Mouse (Mus musculus) lung, postnatal 0 days (tissue): ENCODE data around the gene Ccnk. TPM values are rescaled to one million over a fixed set of nuclear protein-coding genes. Genes with fewer than 3 reads are reported as not detected.

Experiments used
- ATAC-seq: fragments of 200-750 bp; cut with Nextera tagmentation; 2 replicates; pipeline ENCODE4 v1.8.0; 2017; ENCODE audit warnings: moderate library complexity
- DNase-seq: peaks from one replicate; pipeline ENCODE4 v3.0.0-alpha.2; 2016; ENCODE audit warnings: low spot score
- H3K27ac ChIP-seq: fragments of 300-500 bp; sonication (generic); 2 replicates; pipeline ENCODE4 v1.5.1; 2014; ENCODE audit warnings: antibody characterized with exemption, mild to moderate bottlenecking, low read length, mixed read lengths
- H3K27me3 ChIP-seq: fragments of 300-500 bp; sonication (generic); replicated peaks from 2 replicates; pipeline ENCODE4 v1.6.1; 2014; ENCODE audit warnings: low read length, mixed read lengths; ENCODE audit not compliant: insufficient read depth
- H3K36me3 ChIP-seq: fragments of 300-500 bp; sonication (generic); 2 replicates; pipeline ENCODE4 v1.6.1; 2014; ENCODE audit warnings: low read length, mixed read lengths; ENCODE audit not compliant: insufficient read depth
- H3K4me1 ChIP-seq: fragments of 300-500 bp; sonication (generic); 2 replicates; pipeline ENCODE4 v1.6.1; 2014; ENCODE audit warnings: antibody characterized with exemption, low read depth, low read length, mixed read lengths; ENCODE audit not compliant: insufficient read depth
- H3K4me2 ChIP-seq: fragments of 300-500 bp; sonication (generic); replicated peaks from 2 replicates; pipeline ENCODE4 v1.6.1; 2014; ENCODE audit warnings: low read depth, mild to moderate bottlenecking, low read length, moderate library complexity, mixed read lengths
- H3K4me3 ChIP-seq: fragments of 300-500 bp; sonication (generic); 2 replicates; pipeline ENCODE4 v1.5.1; 2014; ENCODE audit warnings: low read depth, low read length
- H3K9ac ChIP-seq: fragments of 300-500 bp; sonication (generic); replicated peaks from 2 replicates; pipeline ENCODE4 v1.6.1; 2014; ENCODE audit warnings: low read depth, mild to moderate bottlenecking
- H3K9me3 ChIP-seq: fragments of 300-500 bp; sonication (generic); 2 replicates; pipeline ENCODE4 v1.6.1; 2016; ENCODE audit warnings: low read length, mixed read lengths
- CTCF ChIP-seq: IDR thresholded peaks from 2 replicates; pipeline ENCODE4 v1.5.1; 2016; ENCODE audit warnings: antibody characterized with exemption, mild to moderate bottlenecking
- EP300 ChIP-seq: IDR thresholded peaks from 2 replicates; pipeline ENCODE4 v1.6.1; 2016; ENCODE audit warnings: antibody characterized with exemption, mild to moderate bottlenecking, control low read depth
- WGBS: fragments of 180-500 bp; shearing (Covaris S2); extraction: QIAGEN DNeasy Blood & Tissue Kit; methylation state at CpG from one replicate; pipeline ENCODE4 v1.1.7; 2014; 5-methylcytosine and 5-hydroxymethylcytosine counted together
- polyA plus RNA-seq: library from polyadenylated mRNA; unstranded; fragments of >200 nt; fragmentation: Nextera tagmentation; extraction: Ambion mirVana; gene quantifications from 2 replicates; pipeline ENCODE4 v1.2.1, GENCODE M21; 2015

The Ccnk gene
- polyA plus RNA-seq, 1 experiment from 2014 or later, result 2.0 TPM

DNA sequence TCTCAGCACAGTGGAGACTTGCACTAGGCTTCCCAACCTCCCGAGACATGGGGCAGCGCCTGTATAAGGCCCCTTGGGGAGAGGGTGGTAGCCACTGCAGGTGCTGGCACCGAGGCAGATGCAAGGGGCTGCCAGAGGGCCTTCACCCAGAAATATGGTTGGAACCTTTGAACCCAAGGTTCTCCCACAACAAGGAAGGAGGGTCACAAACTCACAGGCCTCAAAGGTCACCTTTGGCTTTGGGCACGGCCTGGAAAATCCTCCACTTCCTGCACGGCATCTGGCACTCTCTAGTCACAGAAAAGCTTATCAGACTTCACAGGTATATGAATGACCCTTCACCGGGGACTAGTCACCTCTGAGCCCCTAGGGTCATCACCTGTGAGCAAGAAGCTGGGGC lies 54.4 kb downstream of the Ccnk start:
- Histone ChIP-seq H3K36me3 (no peaks in the 10 kb centered on the region), H3K4me1 (peaks cover 16% of the 10 kb centered on the region; the same call in 1 of the 2 replicates), H3K27me3 (no peaks in the 10 kb centered on the region), H3K27ac (no peak overlapping the region), H3K9ac (no peak overlapping the region), H3K4me2 (no peak overlapping the region), H3K4me3 (no peak overlapping the region), H3K9me3 (no peaks in the 10 kb centered on the region)
- TF ChIP-seq CTCF, result no peak
- no peak for TF ChIP-seq EP300
- WGBS, result 81% methylated on average over 6 of the region's 6 CpGs
- ATAC-seq, result no peak
- DNase-seq, result no peak

DNA sequence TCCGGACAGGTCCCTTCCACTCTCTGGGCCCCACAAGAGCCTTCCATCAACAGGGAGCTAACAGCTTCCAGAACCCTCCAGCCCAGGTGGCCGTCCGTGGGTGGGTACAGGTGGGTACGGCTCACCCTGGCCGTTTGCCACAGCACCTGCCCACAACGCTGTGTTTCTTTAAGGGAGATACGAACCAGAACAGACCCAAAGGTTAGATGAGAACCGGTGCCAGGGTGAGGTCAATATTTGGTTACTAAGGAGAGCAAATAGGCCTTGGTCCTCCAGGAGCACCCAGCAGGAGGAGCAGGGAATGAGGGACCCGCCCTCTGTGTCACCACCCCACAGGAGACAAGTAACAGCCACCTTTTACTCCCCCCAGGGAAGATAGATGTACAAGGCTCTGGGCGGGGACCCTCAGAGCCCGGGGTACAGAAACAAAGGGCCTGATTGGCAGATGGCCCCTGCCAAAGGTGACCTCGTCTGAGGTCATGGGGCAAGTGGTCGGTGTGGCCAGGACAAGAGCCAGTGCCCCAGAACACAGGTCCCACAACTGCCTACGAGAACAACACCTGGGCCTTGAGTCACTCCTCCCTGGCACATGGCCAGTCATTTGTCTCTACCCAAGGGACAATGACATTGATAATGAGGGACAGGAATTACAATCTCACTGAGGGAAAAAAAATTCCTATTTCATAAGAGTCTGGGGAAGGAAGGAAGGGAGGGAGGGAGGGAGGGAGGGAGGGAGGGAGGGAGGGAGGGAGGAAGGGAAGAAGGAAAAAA lies 55.6 kb downstream of the Ccnk start:
- Histone ChIP-seq H3K36me3 (no peaks in the 10 kb centered on the region), H3K27me3 (no peaks in the 10 kb centered on the region), H3K4me1 (peaks cover 24% of the 10 kb centered on the region; the same call in 1 of the 2 replicates), H3K4me3 (no peak overlapping the region), H3K9me3 (no peaks in the 10 kb centered on the region), H3K9ac (no peak overlapping the region), H3K4me2 (no peak overlapping the region), H3K27ac (no peak overlapping the region)
- WGBS, result 52% methylated on average over 14 of the region's 14 CpGs
- DNase-seq (peak; percentile 38), ATAC-seq (no peak)
- TF ChIP-seq CTCF, result no peak
- TF ChIP-seq EP300, result no peak

DNA sequence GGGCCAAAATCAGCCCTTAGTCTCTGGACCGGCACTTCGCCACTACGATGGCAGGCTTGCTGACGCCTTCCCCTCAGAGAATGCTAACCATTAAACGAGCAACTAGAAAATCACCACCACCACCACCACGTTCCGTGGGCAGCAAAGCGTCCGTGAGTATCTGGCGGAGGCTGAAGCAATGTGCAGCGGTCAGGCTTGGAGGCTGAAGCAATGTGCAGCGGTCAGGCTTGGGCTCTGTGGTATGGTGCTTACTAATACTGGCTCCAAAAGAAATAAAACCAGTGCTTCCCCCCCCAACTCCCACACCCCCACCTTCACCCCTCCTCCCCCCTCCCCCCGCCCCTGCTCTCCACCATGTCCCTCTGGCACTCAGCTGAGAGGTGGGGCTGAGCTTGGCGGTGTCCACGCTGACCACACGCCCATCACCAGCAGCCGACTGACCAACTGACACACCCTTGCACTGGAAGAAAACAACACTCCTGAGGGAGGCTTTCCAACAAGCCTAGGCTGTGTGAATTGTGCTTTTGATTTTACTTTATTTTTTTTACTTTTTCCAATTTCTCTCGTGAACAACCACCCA lies 56.7 kb downstream of the Ccnk start:
- Histone ChIP-seq H3K4me1 (peaks cover 24% of the 10 kb centered on the region; the same call in 1 of the 2 replicates), H3K4me3 (no peak overlapping the region), H3K27me3 (no peaks in the 10 kb centered on the region), H3K27ac (no peak overlapping the region), H3K9me3 (no peaks in the 10 kb centered on the region), H3K36me3 (no peaks in the 10 kb centered on the region), H3K4me2 (no peak overlapping the region), H3K9ac (no peak overlapping the region)
- no peak for TF ChIP-seq EP300
- no peak for DNase-seq
- ATAC-seq, result peak; percentile 39
- 64% methylated on average over 17 of the region's 18 CpGs for WGBS

DNA sequence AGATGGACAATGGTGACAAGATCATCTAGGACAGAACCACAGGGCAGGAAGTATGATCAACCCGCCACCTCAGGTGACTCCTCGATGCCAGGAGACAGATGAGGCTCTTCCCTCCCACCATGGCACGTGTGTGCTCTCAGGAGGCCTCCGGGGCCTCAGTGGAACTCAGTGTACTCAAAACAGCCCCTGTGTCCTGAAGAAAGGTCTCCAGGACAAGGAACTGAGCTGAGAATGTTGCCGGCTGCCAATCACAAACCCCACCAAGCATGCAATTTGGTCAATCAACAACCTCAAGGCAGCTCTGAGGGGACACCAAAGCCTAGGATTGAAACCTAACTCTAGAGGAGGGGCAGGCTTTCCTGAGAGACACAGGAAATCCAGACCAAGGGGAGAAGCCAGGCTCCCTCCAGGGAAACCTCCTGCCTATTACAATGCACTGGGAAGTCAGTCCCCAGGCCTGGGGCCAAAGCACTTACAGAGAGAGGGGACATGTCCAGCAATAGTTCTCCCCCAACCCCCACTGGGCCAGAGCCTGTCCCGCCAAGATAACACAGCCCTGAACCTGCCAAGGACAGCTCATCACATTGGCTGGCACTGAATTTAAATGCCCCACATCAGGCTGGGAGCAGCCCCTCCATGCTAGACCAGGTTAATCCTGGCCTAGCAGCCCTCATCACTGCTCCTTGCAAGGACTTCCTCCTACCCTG lies 58.1 kb downstream of the Ccnk start:
- Histone ChIP-seq H3K4me1 (peaks cover 24% of the 10 kb centered on the region; the same call in 1 of the 2 replicates), H3K36me3 (no peaks in the 10 kb centered on the region), H3K4me2 (no peak overlapping the region), H3K27ac (0 out of 2 replicates have a peak overlapping the region, but pooled peaks have one; percentile 14), H3K27me3 (no peaks in the 10 kb centered on the region), H3K4me3 (no peak overlapping the region), H3K9me3 (no peaks in the 10 kb centered on the region), H3K9ac (no peak overlapping the region)
- no peak for TF ChIP-seq CTCF
- TF ChIP-seq EP300, result no peak
- ATAC-seq, result no peak
- 67% methylated on average over 6 of the region's 6 CpGs for WGBS
- peak; percentile 34 for DNase-seq

DNA sequence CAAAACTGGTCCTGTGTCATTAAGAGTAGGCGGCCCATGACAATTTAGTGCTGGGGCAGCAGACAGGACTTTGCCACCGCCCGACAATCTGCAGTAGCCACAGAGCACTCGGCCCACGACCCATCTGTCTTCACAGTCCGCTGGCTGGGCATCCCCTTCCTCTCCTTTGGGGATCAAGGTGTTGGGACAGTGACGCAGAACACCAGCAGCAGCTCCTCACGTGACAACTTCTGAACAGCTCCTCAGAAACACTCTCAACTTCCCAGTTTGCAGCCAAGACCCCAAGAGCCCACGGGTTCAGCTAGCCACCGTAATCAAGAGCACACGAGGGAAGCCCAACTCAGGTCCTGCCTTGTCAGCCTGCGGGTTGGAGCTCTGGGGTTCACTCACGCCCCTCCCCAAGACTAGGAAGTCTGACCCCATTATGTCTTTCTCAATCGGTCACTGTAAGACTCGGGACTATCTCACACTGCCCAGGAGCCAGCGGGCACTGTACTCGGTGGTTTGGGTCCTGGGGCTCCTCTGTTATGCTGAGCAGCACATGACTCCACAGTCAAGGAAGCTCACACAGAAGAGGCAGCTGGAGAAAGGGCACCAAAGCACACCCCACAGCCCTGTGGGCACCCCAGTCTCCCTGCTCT lies 59.1 kb downstream of the Ccnk start:
- H3K36me3 ChIP-seq, result no peaks in the 10 kb centered on the region
- WGBS, result 69% methylated on average over 17 of the region's 17 CpGs
- no peak overlapping the region for H3K27ac ChIP-seq
- no peak for ATAC-seq
- no peak overlapping the region for H3K9ac ChIP-seq
- no peak for DNase-seq
- no peak overlapping the region for H3K4me3 ChIP-seq
- peaks cover 24% of the 10 kb centered on the region; the same call in 1 of the 2 replicates for H3K4me1 ChIP-seq
- H3K9me3 ChIP-seq, result no peaks in the 10 kb centered on the region
- no peak overlapping the region for H3K4me2 ChIP-seq
- TF ChIP-seq EP300 (no peak), CTCF (no peak)
- no peaks in the 10 kb centered on the region for H3K27me3 ChIP-seq

DNA sequence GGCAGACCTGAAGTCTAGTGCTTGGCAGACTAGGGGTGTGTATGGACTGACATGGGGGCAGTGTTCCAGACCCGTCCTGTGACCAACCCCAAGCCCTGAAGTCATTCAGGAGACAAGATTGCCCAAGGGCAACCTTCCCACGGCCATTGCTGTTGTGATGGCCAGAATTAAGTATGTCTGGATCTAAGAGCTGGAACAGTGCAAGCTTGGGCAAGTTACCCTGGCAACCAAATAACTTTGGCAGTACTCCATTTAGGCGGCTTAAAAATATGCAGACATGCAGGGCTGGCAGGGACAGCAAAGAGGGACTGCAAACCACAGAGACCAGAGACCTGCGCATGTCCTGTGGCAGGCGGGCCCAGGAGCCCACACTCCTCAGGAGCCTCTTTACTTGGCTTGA lies 60.1 kb downstream of the Ccnk start:
- WGBS, result 29% methylated on average over 5 of the region's 5 CpGs
- no peak overlapping the region for H3K9ac ChIP-seq
- H3K27me3 ChIP-seq, result no peaks in the 10 kb centered on the region
- H3K36me3 ChIP-seq, result no peaks in the 10 kb centered on the region
- ATAC-seq (peak; percentile 82), DNase-seq (peak; percentile 78)
- peaks cover 26% of the 10 kb centered on the region for H3K4me1 ChIP-seq
- H3K9me3 ChIP-seq, result no peaks in the 10 kb centered on the region
- no peak overlapping the region for H3K4me2 ChIP-seq
- no peak overlapping the region for H3K27ac ChIP-seq
- no peak overlapping the region for H3K4me3 ChIP-seq
- TF ChIP-seq CTCF, result no peak
- TF ChIP-seq EP300, result no peak
